Mouse (Mus musculus) cerebellum, adult 11 months (tissue): ENCODE measurements around the gene Cyfip1.

ENCODE experiments used
- DNase-seq: peaks from one replicate; pipeline ENCODE4 v3.0.0; 2022

The Cyfip1 gene

DNA sequence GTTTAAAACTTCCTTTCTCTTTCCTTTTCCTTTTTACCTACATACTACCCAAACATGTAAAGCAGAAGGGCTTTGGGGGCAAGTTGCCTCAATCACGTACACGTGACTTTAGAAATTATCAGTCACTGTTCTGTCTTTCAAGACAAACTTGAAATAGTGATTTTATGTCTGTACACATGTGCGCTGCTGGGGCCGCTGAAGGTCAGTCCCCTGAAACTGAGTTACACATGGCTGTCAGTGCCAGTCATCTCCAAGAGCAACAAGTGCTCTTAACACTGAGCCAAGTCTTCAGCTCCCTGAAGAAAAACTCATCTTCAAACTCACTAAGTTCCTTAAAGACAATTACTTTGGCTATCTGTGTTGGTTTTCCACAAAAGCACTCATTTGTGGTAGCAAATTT is 116.4 kb downstream of the Cyfip1 start:
- no peak for DNase-seq

DNA sequence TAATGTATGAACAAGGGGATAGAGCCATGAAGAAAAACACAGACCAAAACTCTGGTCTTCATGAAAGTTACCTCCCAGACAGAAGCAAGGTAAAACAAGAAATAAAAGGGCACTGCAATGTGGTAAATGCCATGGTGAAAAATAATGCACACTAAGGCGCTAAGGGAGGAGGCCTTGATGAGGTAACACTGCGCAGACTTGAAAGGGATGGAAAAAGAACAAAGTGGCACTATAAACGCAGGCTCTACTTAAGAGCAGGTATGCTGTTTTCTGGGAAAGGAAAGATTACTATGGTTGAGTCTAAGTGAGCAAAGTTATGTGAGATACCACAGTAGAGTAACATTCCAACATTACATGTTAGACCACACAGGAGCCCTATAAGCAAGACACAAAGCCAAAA is 118.3 kb downstream of the Cyfip1 start:
- DNase-seq: no peak

DNA sequence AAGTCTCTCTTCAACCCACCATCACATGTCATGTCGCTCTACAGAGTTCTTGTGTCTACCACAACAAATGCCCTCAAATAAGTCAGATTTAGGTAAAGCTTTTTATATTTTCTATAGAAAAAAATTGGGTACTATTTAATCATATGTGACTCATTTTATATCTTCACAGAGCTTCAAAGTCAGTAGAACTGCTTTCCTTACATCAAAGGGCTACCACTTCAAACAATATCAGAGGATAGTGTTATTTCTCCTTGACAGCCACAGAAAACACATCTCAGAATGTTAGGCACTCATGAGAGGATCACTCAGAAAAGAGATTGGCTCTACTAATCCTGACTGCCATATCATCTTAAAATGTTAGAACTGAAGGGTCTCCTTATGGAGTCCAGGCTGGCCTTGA is 119.0 kb downstream of the Cyfip1 start:
- DNase-seq: no peak

DNA sequence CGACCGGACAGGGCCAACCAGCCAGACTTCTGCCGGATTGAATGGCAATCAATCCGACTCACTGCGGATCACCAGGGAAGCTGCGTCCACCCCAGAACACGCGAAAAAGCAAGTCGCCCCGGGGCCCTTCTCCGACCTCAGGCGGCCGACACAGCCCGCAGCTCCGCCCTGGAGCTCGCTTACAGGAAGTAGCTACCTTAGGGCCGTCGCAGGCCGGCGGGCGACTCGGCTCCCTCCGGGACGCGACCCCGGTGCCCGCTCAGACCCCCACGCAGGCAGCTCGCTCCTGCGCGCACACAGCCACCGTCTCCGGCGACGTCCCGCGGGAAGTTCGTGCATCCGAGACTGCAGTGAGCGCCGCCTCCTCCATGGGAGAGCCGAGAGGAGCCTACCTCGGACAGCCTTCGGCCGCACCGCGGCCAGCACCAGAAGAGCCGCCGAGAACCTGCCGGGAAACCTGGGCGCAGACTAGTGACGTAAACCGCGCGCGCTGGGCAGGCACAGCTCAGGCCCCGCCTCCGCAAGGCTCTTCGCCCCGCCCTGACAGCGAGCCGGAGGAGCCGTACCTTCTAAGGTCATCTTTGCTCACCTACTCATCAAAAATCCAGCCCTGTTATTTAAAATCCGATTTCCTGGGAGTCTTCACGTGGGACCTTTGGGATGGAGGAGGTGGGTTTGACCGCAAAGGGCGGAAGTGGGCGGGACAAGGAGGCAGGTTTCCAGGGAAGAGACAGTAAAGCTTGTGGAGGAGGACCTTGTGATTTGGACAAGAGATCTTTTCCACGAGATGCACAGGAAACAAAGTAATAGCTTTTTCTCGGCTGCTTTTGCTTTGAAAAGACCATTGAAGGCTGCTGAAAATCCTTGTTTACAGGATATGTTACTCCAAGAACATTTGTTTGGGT is 120.7 kb downstream of the Cyfip1 start, which contains the start of gene Nipa2:
Gene Nipa2, minus strand, starts transcription at position 473 of the 905 bp plus-strand sequence.
- DNase-seq: peak; percentile 91

DNA sequence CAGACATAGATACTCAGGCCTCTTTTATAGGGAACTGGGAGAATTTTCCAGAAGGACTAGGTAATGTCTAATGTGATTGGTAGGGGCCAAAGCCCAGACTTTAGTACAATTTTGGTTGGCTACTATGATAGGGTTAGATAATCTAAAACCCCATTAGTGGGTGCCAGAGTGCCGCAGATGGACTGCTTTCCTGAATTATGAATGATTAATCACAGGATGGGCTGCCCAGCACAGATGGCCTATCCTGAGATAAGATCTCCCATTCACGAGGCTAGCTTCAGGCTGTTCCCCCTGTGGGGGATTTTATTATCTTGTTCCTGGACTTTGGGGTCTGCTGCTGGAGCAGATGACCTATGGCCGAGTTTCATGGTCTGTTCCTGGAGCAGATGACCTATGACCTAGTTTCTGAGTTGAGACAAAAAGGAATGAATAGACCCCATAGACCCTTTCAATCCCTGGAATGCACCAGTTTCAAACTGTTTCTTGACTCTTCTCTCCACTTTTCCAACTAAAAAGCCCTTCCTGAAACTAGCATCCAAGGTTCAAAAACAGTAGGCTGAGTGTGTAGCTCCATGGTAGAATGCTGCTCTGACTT is 125.4 kb downstream of the Cyfip1 start:
- DNase-seq: no peak

DNA sequence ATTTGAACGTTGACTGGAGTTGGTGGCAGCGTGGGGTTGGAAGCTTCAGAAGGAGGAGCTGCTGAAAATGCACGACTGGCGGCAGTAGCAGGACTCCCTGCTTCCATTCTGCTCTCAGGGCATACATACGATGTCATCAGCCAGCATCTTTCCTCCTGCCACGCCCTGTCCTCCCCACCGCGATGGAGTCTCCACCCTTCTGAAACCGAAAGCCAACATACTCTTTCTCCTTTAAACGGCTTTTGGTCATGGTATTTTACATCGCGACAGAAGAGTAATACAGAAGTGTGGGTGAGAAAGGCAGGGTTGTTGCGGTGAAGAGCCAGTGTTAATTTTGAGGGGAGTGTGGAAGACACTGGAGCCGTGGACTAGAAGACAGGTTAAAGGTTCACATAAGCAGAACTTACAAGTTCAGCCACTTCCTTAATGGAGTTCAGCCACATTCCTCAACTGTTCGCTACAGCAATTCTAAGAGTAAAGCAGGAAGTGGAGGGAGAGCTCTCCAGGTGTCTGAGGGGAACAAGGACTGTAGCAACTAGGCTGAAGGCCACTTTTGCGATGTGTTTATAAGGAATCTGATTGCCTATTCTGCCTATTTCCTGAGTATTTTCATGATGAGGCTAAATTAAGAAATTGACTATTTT is 126.8 kb downstream of the Cyfip1 start:
- DNase-seq: no peak

DNA sequence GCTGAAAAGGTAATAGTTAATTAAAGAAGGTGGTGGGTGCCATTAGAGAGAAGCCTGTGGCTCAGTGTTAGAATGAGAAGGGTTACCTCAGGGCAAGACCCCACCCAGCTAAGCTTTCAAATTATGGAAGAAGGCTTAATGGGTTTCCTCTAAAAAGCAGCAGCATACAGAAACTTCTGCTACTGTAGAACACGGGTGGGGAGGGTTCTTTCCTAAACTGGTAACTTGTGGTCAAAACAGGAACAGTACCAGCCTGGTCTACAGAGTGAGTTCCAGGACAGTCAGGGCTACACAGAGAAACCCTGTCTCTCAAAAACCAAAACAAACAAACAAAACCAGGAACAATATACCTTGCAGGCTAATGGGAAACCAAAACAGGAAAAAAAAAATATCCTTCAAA is 127.9 kb downstream of the Cyfip1 start:
- no peak for DNase-seq

DNA sequence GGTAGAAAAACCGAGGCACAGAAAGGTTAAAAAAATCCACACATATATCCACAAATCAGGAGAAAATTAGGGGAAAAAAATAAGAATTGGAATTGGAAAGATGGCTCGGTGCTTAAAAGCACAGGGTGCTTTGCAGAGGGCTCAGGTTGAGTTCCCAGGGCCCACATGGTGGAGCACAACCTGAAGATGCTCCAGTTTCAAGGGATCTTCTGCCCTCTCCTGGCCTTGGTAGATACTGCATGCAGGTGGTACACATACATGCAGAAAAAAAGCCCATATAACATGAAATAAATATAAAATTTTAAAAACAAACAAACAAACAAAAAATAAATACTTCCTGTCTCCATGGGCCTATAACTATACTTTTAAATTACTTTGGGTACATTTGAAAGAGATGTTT is 132.9 kb downstream of the Cyfip1 start:
- DNase-seq: no peak

DNA sequence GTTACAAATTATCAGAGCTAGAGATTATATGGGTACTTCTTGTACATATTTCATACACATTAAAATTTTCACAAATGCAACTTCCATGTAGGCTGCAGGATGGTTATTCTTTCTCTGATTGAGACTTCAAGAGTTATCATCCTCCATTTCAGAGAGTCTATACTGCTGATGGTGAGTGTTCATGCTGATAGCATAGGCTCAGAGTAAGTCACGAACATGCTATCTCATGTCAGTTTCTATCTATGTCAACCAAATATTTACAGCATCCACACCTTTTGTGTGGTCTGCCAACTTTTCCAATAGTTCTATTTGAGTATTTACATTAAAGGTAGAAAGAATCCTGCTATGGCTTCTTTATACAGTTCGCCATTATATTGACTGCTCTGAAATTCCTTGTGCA is 140.0 kb downstream of the Cyfip1 start:
- no peak for DNase-seq
